Mouse (Mus musculus): Measurements from ENCODE around the gene Krba1. TPM values are rescaled to one million over a fixed set of nuclear protein-coding genes. Genes with fewer than 3 reads are reported as not detected.

Krba1 gene
- polyA plus RNA-seq, 1 experiment from 2014 or later = 24.8 TPM

DNA sequence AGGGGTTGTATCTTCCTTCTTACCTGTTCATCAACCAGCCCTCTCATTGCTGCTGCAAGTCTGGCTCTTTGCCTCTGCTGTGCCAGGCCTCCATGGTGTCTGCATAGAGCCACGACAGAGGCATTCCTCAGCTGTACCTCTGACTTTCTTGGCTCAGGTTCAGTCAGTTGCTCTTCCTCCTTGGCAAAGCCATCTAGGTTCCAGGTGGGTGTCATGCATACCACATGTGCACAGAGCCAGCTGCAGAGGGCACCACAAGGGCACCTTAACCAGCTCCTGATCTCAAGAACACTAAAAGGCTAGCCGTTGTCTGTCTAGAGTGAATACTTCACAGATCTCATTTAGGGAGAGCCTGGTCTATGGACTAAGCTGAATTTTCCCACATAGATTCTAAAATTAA lies 21.1 kb downstream of the Krba1 start:
- H3K9ac ChIP-seq = no peak overlapping the region
- DNase-seq (ENCODE audit: low spot score) (no peak), ATAC-seq (ENCODE audit: low FRiP score) (no peak)
- H3K36me3 ChIP-seq (replicated peaks; ENCODE audit: control insufficient read depth, insufficient read depth) = peaks cover 75% of the 10 kb centered on the region
- no peaks in the 10 kb centered on the region for H3K27me3 ChIP-seq (ENCODE audit: control insufficient read depth, insufficient read depth, low read length)
- no peaks in the 10 kb centered on the region for H3K4me1 ChIP-seq (replicated peaks; ENCODE audit: control insufficient read depth, insufficient read depth, low read length)
- no peak overlapping the region for H3K4me3 ChIP-seq (replicated peaks; ENCODE audit: low read length)
- no peak overlapping the region for H3K27ac ChIP-seq
- no peaks in the 10 kb centered on the region for H3K9me3 ChIP-seq (ENCODE audit: control insufficient read depth, low read length)
- 80% methylated on average over 2 of the region's 2 CpGs for WGBS
- H3K4me2 ChIP-seq (replicated peaks) = no peak overlapping the region

DNA sequence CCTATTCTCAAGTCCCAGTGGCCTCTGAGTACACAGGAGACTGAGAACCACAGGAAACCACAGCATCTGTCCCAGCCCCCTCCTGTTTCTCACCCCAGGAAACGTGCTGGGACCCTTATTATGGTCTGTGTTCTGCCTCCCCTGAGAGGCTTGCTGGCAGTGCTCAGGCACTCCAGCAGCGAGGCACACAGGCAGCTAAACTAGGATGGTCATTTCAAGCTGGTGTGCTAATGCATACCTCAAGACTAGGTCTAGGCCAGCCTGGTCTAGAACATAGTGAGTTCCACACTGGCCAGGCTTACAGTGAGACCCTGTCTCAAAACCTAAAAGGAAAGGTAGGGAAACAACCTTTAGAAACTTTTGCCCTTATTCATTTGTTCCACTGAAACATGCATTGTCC lies 25.3 kb downstream of the Krba1 start:
- H3K27me3 ChIP-seq (ENCODE audit: control insufficient read depth, insufficient read depth, low read length) = no peaks in the 10 kb centered on the region
- H3K4me2 ChIP-seq (replicated peaks) = no peak overlapping the region
- H3K4me3 ChIP-seq (replicated peaks; ENCODE audit: low read length) = no peak overlapping the region
- H3K9ac ChIP-seq = no peak overlapping the region
- H3K4me1 ChIP-seq (replicated peaks; ENCODE audit: control insufficient read depth, insufficient read depth, low read length) = no peaks in the 10 kb centered on the region
- ATAC-seq (ENCODE audit: low FRiP score) = no peak
- H3K36me3 ChIP-seq (replicated peaks; ENCODE audit: control insufficient read depth, insufficient read depth) = peaks cover 34% of the 10 kb centered on the region
- 21% methylated on average over 2 of the region's 2 CpGs for WGBS
- no peaks in the 10 kb centered on the region for H3K9me3 ChIP-seq (ENCODE audit: control insufficient read depth, low read length)
- H3K27ac ChIP-seq = no peak overlapping the region
- no peak for DNase-seq (ENCODE audit: low spot score)

DNA sequence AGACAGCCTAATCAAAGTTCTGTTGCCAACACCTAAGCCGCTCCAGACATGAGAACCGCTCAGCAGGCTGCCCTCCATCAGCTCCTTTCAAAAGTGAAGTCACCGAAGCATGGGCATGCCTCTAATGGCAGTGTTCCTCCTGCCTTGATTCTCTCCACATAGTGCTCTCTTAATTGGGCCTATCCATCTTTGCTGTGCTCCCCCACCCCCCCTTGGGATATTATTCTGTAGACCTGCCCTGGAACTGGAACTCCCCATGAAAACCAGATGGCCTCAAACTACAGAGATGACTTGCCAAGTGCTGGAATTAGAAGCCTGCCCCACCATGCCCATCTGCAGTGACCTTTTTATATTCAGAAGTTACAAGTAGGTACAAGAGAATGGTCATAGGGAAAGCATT lies 27.9 kb downstream of the Krba1 start:
- Histone ChIP-seq H3K36me3 (replicated peaks; ENCODE audit: control insufficient read depth, insufficient read depth) (peaks cover 8% of the 10 kb centered on the region), H3K9ac (no peak overlapping the region), H3K9me3 (ENCODE audit: control insufficient read depth, low read length) (no peaks in the 10 kb centered on the region), H3K4me2 (replicated peaks) (no peak overlapping the region), H3K27ac (no peak overlapping the region), H3K4me3 (replicated peaks; ENCODE audit: low read length) (no peak overlapping the region), H3K4me1 (replicated peaks; ENCODE audit: control insufficient read depth, insufficient read depth, low read length) (no peaks in the 10 kb centered on the region), H3K27me3 (ENCODE audit: control insufficient read depth, insufficient read depth, low read length) (no peaks in the 10 kb centered on the region)
- 80% methylated on average over 3 of the region's 3 CpGs for WGBS
- no peak for ATAC-seq (ENCODE audit: low FRiP score)
- DNase-seq (ENCODE audit: low spot score) = no peak

DNA sequence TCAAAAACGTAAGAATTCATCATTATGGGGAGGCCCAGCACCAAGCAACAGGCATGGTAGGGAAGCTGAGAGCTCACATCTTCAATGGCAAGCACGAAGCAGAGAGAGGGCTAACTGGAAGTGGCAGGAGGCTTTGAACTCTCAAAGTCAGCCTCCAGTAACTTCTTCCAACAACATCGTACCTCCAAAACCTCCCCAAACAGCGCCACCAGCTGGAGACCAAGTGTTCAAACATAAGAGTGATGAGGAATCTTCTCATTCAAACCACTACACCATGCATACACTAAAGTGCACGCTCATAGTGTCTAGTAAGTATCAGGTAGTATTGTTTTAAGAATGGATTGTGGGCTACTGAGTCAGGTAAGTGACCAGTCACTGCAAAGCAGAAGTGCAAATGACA lies 28.7 kb downstream of the Krba1 start:
- Histone ChIP-seq H3K27me3 (ENCODE audit: control insufficient read depth, insufficient read depth, low read length) (no peaks in the 10 kb centered on the region), H3K9ac (no peak overlapping the region), H3K4me1 (replicated peaks; ENCODE audit: control insufficient read depth, insufficient read depth, low read length) (no peaks in the 10 kb centered on the region), H3K9me3 (ENCODE audit: control insufficient read depth, low read length) (no peaks in the 10 kb centered on the region), H3K27ac (no peak overlapping the region), H3K4me2 (replicated peaks) (no peak overlapping the region), H3K4me3 (replicated peaks; ENCODE audit: low read length) (no peak overlapping the region), H3K36me3 (replicated peaks; ENCODE audit: control insufficient read depth, insufficient read depth) (0 out of 2 replicates have a peak, but pooled peaks cover under 1% of the 10 kb centered on the region)
- ATAC-seq (ENCODE audit: low FRiP score) = no peak
- WGBS = 67% methylated on average over 5 of the region's 5 CpGs
- no peak for DNase-seq (ENCODE audit: low spot score)

DNA sequence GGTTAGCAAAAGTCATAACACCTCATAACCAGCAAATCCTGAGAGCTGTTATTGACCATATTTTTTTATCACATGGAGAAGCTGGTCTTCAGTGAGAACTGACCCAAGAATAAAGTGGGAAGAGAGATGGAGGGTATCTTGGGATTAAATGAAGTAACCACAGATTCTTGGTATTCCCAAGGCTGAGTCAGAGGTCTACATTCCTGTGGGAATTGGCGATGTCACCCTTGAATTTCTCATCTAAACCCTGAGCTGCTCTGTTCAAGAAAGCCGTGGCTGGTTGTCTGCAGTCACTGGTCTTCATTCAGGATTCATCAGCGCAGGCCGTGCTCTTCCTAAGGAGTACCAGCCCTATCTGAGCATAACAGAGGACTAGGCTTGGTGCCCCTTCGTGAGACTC lies 31.6 kb downstream of the Krba1 start:
- DNase-seq (ENCODE audit: low spot score) (no peak), ATAC-seq (ENCODE audit: low FRiP score) (no peak)
- H3K9me3 ChIP-seq (ENCODE audit: control insufficient read depth, low read length) = no peaks in the 10 kb centered on the region
- no peak overlapping the region for H3K27ac ChIP-seq
- WGBS = 70% methylated on average over 5 of the region's 5 CpGs
- no peak overlapping the region for H3K9ac ChIP-seq
- H3K27me3 ChIP-seq (ENCODE audit: control insufficient read depth, insufficient read depth, low read length) = no peaks in the 10 kb centered on the region
- H3K4me3 ChIP-seq (replicated peaks; ENCODE audit: low read length) = no peak overlapping the region
- no peak overlapping the region for H3K4me2 ChIP-seq (replicated peaks)
- H3K4me1 ChIP-seq (replicated peaks; ENCODE audit: control insufficient read depth, insufficient read depth, low read length) = no peaks in the 10 kb centered on the region
- H3K36me3 ChIP-seq (replicated peaks; ENCODE audit: control insufficient read depth, insufficient read depth) = no peaks in the 10 kb centered on the region

DNA sequence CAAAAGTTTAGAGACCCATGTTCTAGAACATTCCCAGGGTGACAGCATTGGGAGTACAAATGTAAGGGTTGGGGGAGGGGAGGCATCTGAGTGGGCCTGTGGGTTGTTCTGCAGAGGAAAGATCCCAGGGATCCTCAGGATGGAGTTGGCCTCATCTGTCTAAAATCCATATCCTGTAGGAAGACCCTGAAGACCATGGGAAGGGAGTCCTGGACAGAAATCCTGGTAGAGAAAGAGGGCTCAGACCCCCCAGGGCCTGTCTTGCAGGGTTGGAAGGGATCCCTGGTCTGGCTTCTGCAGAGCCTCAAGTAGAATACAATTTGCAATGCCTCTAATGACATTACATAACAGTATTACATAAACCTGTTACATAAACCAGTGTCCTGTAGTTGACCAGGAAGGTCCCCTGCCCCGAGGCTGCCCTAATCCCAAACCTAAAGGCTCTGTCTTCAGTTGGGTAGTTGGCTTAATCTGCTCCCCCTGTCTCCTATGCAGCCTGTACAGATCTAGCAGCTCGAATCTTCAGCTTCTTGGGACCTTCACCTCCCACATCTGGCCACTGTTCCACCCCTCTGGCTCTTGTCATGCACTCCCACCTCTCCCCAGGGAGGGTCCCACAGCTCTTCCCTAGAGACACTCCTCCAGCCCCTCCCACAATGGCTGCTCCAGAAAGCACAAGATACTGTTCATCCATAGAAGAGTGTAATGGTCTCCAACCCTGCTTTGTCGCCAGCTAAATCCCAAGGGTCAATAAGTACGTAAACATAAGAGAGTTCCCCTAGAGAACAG lies 33.6 kb downstream of the Krba1 start:
- no peak overlapping the region for H3K27ac ChIP-seq
- no peak overlapping the region for H3K4me3 ChIP-seq (replicated peaks; ENCODE audit: low read length)
- H3K4me1 ChIP-seq (replicated peaks; ENCODE audit: control insufficient read depth, insufficient read depth, low read length) = no peaks in the 10 kb centered on the region
- H3K27me3 ChIP-seq (ENCODE audit: control insufficient read depth, insufficient read depth, low read length) = no peaks in the 10 kb centered on the region
- 74% methylated on average over 4 of the region's 4 CpGs for WGBS
- no peaks in the 10 kb centered on the region for H3K9me3 ChIP-seq (ENCODE audit: control insufficient read depth, low read length)
- DNase-seq (ENCODE audit: low spot score) (no peak), ATAC-seq (ENCODE audit: low FRiP score) (no peak)
- H3K9ac ChIP-seq = no peak overlapping the region
- H3K36me3 ChIP-seq (replicated peaks; ENCODE audit: control insufficient read depth, insufficient read depth) = no peaks in the 10 kb centered on the region
- no peak overlapping the region for H3K4me2 ChIP-seq (replicated peaks)

DNA sequence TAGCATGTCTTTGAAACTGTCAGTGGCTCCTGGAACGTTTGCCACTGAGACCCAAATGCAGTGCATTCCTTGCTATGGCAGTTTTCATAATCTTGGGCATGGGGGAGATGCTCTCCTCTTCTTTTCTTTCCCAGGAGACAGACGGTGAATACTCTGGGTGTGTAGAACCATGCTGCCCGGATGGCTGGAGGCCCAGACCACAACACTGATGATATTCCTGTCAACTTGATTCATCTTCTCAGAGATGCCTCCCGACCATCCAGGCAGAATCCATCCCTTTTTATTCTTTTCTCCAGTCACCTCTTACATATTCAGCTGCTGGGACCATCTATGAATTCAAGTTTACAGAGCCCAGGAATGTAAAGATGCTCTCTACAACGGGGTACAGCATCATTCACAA lies 35.4 kb downstream of the Krba1 start:
- 76% methylated on average over 5 of the region's 5 CpGs for WGBS
- no peak overlapping the region for H3K4me3 ChIP-seq (replicated peaks; ENCODE audit: low read length)

DNA sequence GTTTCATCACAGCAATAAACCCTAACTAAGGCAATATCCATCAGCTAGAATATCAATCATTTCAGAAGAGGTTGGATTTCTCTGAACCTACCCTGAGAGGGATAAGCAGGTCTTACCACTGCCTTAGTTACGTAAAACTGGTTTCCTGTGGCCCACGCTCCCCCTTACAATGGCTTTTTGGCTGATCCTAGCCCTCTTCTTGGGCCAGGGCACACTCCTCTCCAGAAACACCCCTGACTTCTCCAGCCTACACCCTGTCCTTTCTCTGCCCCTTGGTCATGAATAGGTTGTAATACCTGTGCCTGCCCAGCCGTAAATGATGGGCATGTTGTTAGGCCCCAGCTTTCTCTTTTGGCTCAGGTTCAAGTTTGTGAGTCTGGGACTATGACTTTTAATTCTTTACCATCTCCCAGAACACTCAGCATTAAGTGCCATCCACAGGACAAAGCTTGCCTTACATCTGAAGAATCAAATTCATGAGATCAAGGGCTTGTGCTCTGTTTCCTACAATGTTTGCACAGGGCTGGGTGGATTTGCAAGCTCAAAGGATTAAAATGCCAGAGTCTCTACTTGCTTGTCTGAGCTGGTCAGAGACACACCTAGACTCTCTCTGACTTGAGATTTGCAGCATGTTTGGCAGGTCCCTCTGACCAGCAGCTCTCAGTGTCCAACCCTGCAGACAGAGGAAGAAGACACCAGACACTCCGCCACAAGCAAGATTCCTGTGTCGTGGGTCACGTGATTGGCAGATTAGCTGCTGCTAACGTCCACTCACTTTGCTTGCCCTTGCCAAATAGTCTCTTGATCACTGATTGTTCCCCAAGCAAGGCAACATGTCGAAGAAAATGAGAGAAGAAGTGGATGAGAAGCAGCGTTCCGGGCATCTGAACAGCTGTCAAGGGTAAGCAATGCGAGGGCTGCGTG lies 37.8 kb downstream of the Krba1 start:
- Histone ChIP-seq H3K4me1 (replicated peaks; ENCODE audit: control insufficient read depth, insufficient read depth, low read length) (no peaks in the 10 kb centered on the region), H3K27me3 (ENCODE audit: control insufficient read depth, insufficient read depth, low read length) (peaks cover 13% of the 10 kb centered on the region), H3K27ac (no peak overlapping the region), H3K4me2 (replicated peaks) (no peak overlapping the region), H3K9me3 (ENCODE audit: control insufficient read depth, low read length) (no peaks in the 10 kb centered on the region), H3K9ac (no peak overlapping the region), H3K4me3 (replicated peaks; ENCODE audit: low read length) (no peak overlapping the region), H3K36me3 (replicated peaks; ENCODE audit: control insufficient read depth, insufficient read depth) (peaks cover 13% of the 10 kb centered on the region)
- WGBS = 70% methylated on average over 12 of the region's 12 CpGs
- DNase-seq (ENCODE audit: low spot score) (no peak), ATAC-seq (ENCODE audit: low FRiP score) (no peak)

More for the DNA sequence above, 35.4 kb downstream of the Krba1 start:
- Histone ChIP-seq H3K4me1 (replicated peaks; ENCODE audit: control insufficient read depth, insufficient read depth, low read length) (no peaks in the 10 kb centered on the region), H3K27me3 (ENCODE audit: control insufficient read depth, insufficient read depth, low read length) (no peaks in the 10 kb centered on the region), H3K4me2 (replicated peaks) (no peak overlapping the region), H3K9me3 (ENCODE audit: control insufficient read depth, low read length) (no peaks in the 10 kb centered on the region), H3K36me3 (replicated peaks; ENCODE audit: control insufficient read depth, insufficient read depth) (no peaks in the 10 kb centered on the region), H3K27ac (no peak overlapping the region), H3K9ac (no peak overlapping the region)
- ATAC-seq (ENCODE audit: low FRiP score) = no peak
- DNase-seq (ENCODE audit: low spot score) = no peak

DNA sequence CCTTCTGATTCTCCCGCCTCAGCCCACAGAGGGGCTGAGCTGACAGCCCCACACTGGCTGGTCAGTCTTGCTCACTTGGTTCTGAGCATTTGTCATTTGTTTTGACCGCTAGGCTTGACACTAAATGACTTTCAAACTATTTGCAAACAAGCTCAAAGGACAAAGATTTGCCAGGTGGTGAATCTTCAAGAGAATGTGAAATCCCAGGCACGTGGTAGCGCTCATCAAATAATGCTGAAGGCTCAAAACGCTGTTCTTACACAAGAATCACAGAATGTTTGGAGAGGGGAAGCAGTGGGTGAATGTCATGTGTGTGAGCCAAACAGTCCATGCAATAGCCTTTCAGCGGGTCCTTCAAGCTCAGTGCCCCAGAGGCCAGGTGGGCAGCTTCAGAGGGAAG lies 39.3 kb downstream of the Krba1 start:
- DNase-seq (ENCODE audit: low spot score) = no peak
- no peaks in the 10 kb centered on the region for H3K9me3 ChIP-seq (ENCODE audit: control insufficient read depth, low read length)
- no peak overlapping the region for H3K4me3 ChIP-seq (replicated peaks; ENCODE audit: low read length)
- peaks cover 11% of the 10 kb centered on the region for H3K4me1 ChIP-seq (replicated peaks; ENCODE audit: control insufficient read depth, insufficient read depth, low read length)
- H3K27me3 ChIP-seq (ENCODE audit: control insufficient read depth, insufficient read depth, low read length) = peaks cover 28% of the 10 kb centered on the region
- ATAC-seq (ENCODE audit: low FRiP score) = no peak
- no peak overlapping the region for H3K4me2 ChIP-seq (replicated peaks)
- no peak overlapping the region for H3K27ac ChIP-seq
- H3K9ac ChIP-seq = no peak overlapping the region
- H3K36me3 ChIP-seq (replicated peaks; ENCODE audit: control insufficient read depth, insufficient read depth) = peaks cover 21% of the 10 kb centered on the region
- WGBS = 65% methylated on average over 6 of the region's 6 CpGs

Data from hindbrain, embryonic 14.5 days (tissue).